Mouse (Mus musculus) liver, adult 2 months (tissue): Measurements from ENCODE around the gene Asnsd1.

Experiments used
- CTCF ChIP-seq: fragments of 200-500 bp; IDR thresholded peaks from 2 replicates; pipeline ENCODE4 v1.5.1; 2011; ENCODE audit warnings: low read depth, low read length, control low read depth
- POLR2A ChIP-seq: fragments of 200-500 bp; IDR thresholded peaks from 2 replicates; pipeline ENCODE4 v1.6.1; 2011; ENCODE audit warnings: low read length, control low read depth; ENCODE audit not compliant: insufficient read depth; ENCODE audit errors: extremely low read depth

DNA sequence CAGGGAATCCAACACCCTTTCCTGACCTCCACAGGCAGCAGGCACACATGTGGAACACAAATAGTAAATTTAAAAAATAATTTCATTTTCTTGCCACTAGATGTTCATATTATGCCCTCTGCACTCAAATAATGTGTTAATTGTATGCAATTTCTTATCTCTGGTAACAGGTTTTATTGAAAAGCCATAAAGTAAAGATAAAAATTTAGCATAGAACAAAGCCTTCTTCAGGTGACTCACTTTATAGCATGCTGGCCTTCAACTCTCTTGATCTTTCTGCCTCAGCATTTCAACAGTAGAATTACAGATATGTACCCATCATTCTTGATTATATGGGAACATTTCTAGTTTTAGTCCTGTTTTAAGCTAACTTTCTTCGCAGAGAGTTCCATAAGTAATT lies 28.3 kb downstream of the Asnsd1 start:
- no peak for TF ChIP-seq POLR2A
- no peak for TF ChIP-seq CTCF
